Mouse (Mus musculus) heart, postnatal 14 days (tissue): ENCODE data around the gene Gm20219. TPM values are rescaled to one million over a fixed set of nuclear protein-coding genes. Genes with fewer than 3 reads are reported as not detected.
A peak's percentile ranks its signal among the peaks of the same experiment; 100 is the strongest.

Experiments used
- DNase-seq, 2 experiments: peaks; one replicate each; pipeline ENCODE4 v3.0.0; 2021 to 2022
- intact Hi-C: fragments of 180-260 bp; cut with DNase I; formaldehyde crosslinking; loops from one replicate; pipeline ENCODE4 v1.15.1; 2025
- total RNA-seq, 2 experiments: library from RNA; stranded (reverse); gene quantifications; 2 replicates each; pipeline ENCODE4 v1.2.3; 2021

Gm20219 gene
- total RNA-seq, 2 experiments from 2014 or later = 0.43 to 0.51 TPM

DNA sequence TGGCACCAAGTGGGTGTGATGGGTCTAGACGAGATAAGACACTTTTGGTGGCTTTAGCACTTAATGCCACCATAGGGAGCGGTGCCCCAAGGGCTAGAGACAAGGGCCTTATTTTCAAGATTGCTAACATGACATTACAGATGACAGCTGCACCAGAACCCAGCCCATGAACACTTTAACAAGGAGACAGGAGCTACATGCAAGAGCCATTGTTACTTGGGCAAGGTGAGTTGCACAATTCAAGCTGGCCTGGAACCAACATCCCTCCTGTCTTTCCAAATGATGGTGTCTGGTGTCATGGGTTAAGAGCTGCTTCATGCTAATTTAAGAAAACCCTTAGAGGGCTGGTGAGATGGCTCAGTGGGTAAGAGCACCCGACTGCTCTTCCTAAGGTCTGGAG lies 5.2 kb upstream of the Gm20219 start:
- no peak for DNase-seq
- intact Hi-C loops = loop anchor here (5.0 kb wide), 2 partner anchors 132 to 152 kb away; no protein-coding TSS in a partner anchor

DNA sequence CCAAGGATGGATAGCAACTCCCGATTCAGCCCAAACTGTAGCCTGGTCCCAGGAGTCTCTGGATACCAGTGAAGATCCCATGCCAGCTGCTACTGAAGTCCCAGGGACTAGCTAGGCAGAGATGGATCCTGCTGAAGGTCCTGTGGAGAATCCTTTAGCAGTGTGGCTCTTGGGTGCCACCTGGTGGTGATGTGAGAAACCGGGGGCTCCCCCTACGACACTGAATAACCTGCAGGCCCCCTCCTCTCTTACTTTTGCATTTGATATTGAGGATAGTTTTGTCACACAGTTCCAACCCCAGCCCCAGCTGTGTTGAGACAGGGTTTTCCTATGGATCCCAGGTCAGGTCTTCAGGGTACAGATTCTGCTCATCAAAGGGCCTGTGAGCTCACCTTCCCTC lies 4.3 kb upstream of the Gm20219 start:
- peak; percentile 71 to 78 for DNase-seq
- intact Hi-C loops = loop anchor here (5.0 kb wide), 2 partner anchors 131 to 151 kb away; no protein-coding TSS in a partner anchor

DNA sequence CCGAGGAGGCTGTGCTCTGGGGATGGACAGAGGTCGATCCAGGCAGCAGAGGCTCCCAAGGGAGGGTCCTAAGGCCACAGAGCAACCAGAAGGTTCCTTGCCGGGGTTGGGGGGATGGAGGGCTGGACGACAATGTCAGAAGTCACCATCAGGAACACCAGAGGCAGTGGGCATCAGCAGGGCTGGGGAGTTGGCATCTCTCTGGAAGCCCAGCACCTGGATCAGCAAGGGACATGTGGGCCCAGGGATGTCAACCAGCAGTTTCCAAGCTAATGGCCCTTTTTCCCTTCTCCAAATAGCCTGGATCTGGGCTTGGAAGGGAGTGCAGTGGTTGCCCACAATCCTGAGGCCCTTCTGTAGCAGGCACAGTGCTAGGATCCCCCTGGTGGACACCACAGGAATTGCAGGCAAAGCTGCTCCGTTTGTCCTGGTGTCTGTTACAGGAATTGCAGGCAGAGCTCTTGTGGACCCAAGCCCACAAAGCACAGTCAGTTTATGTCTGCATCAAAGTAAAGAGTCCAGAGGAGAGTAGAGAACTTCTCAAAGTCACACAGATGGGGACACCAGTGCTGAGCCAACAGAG lies 1.3 kb downstream of the Gm20219 start:
- intact Hi-C loops = loop anchor here (1.0 to 5.0 kb wide), 2 partner anchors 71 to 196 kb away; no protein-coding TSS in a partner anchor
- peak; percentile 59 to 78 for DNase-seq

GRCm38 (mm10) chr17:56551841-56552581 lies 2.2 kb downstream of the Gm20219 start:
- intact Hi-C loops = loop anchor here (5.0 kb wide), 1 partner anchor 70 kb away; no protein-coding TSS in a partner anchor
- no peak for DNase-seq

DNA sequence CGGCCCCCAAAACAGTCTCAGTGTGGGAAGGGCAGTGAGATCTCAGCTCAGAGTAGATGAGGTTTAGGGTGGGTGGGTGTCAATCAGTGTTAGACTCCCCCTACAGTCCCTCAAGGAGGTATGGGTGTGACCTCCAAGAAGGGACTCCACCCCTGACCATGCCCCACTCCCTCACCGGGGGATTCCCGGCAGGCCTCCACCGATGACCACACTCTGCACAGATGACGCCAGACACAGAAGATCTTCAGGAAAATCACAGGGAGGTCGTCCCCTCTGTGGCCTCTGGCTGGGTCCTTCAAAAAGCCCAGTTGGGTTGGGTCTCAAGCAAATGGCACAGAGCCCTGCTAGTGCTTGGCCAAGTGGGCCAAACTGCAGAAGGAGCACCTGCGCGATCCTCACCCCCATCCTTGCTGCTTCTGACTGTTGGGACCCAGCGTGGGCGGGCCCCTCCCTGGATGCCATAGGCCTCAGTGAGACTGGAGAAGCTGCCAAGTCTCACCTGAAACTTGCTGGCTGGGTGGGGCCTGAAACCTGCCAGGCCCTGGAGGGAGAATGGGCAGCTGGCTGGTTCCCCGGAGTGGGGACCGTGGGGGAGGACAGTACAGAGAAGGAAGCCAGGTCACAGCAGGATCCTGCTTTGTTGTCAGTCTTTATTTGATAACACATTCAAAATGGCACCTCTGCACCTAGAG lies 3.3 kb downstream of the Gm20219 start:
- intact Hi-C loops = loop anchor here (5.0 kb wide), 1 partner anchor 69 kb away; no protein-coding TSS in a partner anchor
- no peak for DNase-seq

DNA sequence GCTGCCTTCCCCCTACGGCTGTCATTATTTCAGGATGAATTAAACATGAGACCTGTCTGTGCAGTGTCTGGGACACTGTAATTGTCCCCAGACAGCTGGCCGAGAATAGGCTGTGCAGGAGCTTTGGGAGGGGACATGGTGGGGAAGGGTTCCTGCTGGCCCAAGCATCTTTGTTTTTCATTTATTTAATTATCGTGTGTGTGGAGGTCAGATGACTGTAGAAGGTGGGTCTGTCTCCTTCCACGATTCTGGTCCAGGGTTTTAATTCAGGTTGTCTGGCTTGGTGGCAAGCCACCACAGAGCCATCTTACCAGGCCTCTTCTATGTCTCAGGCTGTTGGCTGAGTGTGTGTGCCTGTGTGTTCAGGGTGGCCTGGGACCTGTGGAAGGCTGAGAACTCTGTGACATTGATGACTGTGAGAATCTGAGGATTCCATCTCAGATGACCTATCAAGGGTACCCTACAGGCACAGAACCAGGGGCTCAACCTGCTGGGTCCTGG lies 5.5 kb downstream of the Gm20219 start:
- DNase-seq = no peak
- intact Hi-C loops = no loop called here

DNA sequence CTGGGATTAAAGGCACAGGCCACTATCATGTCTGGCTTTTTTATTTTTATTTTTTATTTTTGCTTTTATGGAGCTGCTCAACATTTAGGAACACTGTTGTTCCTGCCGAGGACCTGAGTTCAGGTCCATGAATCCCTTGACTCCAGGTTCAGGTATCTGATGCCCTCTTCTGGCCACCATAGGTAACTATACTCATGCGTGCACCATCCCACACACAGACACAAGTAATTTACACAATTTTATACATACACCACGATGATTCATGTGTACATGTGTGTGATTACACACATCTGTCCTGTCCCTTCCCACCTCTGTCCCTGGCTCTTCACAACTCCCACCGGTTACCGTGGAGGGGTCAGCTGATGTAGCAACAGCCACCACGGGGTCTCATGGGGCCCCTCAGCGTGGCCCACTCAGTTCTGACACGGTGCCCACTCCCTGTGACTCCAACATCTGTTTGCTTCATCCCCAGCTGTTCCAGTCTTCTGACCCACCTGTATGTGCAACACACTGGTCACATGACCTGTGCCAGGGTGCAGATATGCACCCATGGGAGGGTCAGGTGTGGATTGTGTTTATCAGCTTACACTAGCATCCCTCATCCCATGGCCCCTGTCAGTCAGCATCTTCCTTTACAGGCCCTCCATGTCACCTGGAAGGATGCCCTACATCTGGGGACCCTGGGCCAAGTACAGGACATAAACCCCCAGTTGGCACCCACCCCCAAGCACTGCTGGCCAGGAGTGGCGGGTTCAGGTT lies 6.2 kb downstream of the Gm20219 start:
- no peak for DNase-seq
- intact Hi-C loops = no loop called here

DNA sequence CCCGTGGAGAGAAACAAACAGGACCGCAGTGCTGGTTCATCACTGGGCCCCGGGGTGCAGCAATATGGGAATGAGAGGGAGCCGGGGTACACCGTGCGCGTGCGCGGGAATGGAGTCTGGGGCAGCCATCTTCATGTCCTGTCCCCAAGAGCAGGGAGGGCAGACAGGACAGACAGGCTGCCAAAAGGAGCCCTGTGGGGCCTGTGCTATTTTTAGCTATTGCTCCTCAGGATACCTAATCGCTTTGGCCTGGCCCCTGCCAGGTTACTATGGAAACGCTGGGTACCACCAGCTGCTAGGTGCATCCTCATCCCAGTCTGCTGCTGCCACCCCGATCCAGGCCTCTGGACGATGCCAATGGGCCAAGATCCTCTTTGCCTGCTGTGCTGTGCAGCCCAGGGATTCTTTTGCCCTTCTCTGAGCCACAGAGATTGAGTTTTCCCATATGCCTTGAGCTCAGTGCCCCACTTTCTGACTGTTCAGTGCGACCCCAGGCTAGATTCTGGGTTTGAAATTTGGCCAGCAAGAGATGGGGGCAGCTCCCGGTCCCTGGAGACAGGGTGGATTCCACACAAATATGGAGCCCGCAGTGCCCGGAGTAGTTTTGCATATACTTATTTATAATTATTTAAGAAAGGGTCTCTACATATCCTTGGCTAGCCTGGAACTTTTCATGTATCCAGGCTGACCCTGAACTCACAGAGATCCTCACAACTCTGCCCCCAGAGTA lies 6.9 kb downstream of the Gm20219 start:
- intact Hi-C loops = no loop called here
- DNase-seq = peak in 1 of 2 experiments; percentile 35

DNA sequence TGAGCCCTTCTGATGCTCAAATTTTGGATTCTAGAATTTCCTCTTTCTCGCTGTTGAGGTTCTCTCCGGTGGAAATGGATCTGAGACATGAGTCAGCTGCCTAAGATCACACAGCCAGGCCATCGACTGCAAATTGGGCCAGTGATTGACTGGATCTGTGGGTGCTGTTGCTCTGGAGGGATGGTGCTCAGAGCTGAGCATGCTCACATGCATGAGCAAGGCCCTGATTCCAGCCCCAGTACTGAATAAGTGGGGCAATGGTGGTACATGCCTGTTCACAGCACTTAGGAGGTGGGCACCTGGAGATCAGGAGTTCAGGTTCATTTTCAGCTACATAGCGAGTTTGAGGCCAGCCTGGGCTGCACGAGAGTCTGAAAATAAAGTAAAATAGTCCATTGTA lies 7.6 kb downstream of the Gm20219 start:
- intact Hi-C loops = no loop called here
- no peak for DNase-seq

DNA sequence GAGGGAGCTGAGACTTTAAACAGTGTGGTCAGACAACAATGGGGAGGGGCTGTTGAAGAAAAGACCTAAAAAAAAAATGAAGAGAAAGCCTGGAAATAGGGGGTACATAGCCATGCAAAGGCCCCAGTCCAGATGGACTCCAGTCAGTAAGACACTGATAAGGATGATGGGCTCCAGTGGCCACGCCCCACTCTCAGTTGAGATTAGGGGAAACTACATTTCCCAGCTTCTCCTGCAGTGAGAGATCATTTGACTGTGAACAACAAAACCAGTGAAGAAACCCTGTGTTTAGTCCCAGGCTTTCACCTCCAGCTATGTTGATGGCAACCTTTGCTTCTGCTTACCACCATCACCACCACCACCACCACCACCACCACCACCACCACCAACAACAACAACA lies 8.2 kb downstream of the Gm20219 start:
- intact Hi-C loops = no loop called here
- no peak for DNase-seq

GRCm38 (mm10) chr17:56544699-56545387 lies 9.3 kb downstream of the Gm20219 start:
- intact Hi-C loops = no loop called here
- DNase-seq = no peak

DNA sequence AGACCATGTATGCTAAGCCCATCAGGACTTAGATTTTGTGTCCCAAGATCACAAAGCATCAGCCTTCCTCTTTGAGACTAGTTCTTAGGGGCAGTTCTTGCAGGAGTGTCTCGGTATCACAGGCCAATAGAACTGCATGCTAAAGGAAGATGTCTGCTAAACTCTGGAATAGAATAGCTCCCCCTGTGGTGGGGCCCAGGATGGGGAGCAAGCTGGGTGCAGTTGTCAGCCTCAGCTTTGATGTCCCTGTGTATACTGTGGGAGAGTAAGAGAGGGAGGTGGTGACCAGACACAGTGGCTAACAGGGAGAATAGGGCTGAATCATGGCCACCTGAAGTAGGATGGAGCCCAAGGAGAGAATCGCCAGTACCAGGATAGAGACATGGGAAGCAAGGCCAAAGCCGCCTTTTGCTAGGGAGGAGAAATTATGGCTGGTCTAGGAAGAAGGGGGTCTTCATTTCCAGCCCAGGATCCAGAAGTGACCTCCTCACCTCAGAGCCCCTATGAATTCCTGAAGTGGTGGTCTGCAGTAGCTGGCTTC lies 10.4 kb downstream of the Gm20219 start:
- DNase-seq = no peak
- intact Hi-C loops = no loop called here

DNA sequence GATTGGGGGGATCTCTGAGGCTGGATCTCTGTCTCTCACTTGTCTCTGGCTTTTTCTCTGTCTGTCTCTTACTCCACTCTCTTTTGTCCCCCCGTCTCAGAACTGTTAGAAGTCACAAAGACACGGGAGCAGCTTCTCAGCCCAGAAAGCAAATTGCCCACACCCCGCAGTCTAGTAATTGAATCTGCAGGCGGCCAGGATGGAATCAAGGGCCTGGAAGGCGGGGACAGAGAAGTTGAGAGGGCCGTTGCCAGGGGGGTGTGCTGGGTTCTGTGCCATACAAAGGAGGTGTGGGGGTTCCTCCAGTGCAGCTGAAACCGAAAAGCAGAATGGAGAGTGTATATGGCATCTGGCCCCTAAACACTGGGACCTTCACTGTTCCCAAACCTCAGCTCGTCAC lies 11.5 kb downstream of the Gm20219 start:
- DNase-seq = no peak
- intact Hi-C loops = no loop called here

GRCm38 (mm10) chr17:56540562-56540975 lies 13.6 kb downstream of the Gm20219 start:
- DNase-seq = no peak
- intact Hi-C loops = no loop called here

- DNase-seq = no peak
- intact Hi-C loops = no loop called here
Measured at GRCm38 (mm10) chr17:56537912-56538311, 16.3 kb downstream of the Gm20219 start.

GRCm38 (mm10) chr17:56536874-56537273 lies 17.3 kb downstream of the Gm20219 start:
- DNase-seq = no peak
- intact Hi-C loops = no loop called here

DNA sequence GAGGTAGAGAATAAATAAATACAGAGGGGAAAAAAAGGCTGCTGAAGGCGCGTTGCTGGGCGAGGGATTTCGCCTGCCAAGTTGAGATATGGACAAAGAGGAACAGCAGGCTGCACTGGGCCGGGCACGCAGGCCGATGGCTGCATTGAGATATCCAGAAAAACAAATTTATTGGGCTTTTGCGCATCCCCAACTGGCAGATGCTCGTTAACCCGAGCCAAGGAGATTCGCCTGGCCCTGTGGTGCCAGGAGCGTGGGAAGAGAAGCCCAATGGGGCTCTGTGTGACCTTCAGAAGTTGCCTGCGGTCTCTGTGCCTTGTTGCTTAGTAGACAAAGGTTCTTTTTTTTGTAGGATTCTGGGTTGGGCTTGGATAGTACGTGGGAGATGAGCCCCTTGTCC lies 18.0 kb downstream of the Gm20219 start:
- DNase-seq = no peak
- intact Hi-C loops = no loop called here

DNA sequence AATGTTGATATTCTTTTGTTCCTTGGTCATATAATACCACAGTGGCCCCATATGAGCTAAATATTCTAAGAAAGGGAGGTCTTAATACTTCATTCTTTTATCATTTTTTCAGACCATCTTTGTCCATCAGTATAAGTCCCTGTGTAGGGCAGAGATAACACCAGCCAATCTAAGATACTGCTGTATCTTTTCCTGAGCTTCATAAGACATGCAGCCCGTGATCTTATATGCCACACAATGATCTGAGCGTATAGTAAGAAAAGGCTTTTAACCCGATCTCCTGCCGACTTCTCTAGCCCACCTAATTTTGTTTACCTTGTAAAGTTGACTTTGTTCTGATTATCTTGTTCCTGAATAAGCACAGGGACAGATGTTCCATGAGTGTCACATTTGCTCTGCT lies 29.2 kb downstream of the Gm20219 start:
- DNase-seq = no peak
- intact Hi-C loops = no loop called here

GRCm38 (mm10) chr17:56522744-56523143 lies 31.4 kb downstream of the Gm20219 start:
- no peak for DNase-seq
- intact Hi-C loops = no loop called here
